Mouse (Mus musculus): Measurements from ENCODE around the gene Ptges3l.
"Not testable (repeated sequence)": the region's sequence is repeated elsewhere in the genome, so short reads cannot be mapped to it uniquely, and the experiment has no call there.

Gene Ptges3l

DNA sequence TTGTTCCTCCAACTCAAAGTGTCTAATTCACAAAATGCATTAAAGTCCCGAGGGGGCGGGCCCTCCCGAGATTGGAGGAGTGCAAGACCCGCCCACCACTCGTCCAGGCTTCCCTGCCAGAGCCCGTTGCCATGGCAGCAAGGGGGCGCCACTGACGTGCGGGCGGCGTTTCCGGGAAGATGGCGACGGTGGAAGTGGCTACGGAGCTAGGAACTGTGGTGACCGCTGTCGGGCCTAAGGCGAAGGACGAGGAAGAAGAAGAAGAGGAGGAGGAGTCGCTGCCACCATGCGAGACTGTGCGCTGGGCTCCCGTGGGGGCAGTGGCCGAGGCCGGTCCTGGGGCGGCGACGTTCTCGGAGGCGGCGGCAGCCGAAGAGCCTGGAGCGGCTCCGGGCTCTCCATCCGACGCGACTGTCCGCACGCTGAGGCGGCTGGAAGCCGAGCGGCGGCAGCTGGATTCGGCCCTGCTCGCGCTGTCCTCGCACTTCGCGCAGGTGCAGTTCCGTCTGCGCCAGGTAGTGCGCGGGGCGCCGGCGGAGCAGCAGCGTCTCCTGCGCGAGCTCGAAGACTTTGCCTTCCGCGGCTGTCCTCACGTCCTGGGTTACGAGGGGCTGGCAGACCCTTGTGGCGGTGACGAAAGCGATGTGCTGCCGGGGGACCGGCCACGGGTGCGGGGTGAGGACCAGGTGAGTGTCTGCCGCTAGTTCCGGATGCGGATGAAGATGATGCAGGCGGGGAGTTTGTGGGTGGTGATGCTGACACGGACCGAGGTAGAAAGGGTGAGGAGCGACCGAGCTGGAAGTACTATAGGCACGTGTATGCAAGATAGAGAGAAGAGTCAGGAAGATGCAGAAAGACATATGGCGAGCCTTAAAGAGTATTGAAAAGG lies at the start of gene Ptges3l, which contains the start of gene Rundc1:
TSS of gene Ptges3l (minus strand) at position 409 of the 889 bp plus-strand sequence.
TSS of gene Rundc1 (plus strand) at position 161 of the 889 bp plus-strand sequence.
- DNase-seq = peak; percentile 100

DNA sequence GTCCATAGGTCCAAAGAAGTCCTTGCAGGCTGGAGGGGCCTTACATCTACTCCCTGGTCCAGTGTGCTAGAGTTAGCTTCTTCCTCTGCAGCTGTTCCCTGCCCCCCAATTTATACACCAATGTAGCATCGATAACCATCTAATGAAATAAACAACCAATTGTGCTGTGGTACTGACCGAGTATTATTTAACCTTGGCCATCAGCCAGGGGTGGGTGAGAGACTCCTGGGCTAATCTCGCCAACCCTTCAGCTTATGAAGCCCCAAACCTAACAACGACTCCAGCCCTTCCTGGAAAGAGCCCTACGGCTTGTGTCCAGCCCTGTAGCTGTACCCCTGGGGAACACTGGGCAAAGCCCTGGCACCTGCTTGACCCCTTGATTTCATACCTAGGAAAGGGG lies 49.2 kb upstream of the Ptges3l start:
- DNase-seq = no peak

DNA sequence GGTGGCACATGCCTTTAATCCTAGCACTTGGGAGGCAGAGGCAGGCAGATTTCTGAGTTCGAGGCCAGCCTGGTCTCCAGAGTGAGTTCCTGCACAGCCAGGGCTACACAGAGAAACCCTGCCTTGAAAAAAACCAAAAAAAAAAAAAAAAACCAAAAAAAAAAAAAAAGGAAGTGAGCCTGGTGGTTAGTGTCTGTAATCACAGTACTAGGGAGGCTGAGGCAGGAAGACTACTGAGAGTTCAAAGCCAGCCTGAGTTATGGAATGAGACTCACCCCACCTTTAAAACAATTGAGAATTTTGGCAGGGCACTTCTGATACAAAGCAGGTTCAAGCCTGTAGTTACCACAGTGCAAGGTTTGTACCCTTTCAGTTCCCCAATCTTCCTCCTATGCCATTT lies 48.6 kb upstream of the Ptges3l start:
- not testable (repeated sequence) for DNase-seq

DNA sequence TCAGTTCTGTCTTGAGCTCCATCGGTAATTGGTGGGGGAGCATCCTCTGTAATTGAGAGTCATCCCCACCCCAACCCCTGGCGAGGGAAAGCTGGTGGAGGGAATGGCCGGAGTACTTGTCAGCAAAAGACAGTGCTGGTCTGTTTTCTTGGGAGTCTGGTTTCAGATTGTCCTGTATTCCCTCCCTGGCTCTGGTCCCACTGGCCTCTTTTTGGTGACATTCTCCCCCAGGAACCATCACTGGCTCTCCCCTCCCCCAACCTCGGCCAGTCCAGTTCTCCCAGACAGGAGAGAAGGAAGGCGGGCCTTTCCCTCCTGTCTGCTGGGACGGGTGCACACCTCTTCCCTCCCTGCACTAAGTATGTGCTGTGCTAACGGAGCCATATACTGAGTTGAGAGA lies 47.2 kb upstream of the Ptges3l start:
- DNase-seq = peak in 1 of 2 experiments; percentile 37

DNA sequence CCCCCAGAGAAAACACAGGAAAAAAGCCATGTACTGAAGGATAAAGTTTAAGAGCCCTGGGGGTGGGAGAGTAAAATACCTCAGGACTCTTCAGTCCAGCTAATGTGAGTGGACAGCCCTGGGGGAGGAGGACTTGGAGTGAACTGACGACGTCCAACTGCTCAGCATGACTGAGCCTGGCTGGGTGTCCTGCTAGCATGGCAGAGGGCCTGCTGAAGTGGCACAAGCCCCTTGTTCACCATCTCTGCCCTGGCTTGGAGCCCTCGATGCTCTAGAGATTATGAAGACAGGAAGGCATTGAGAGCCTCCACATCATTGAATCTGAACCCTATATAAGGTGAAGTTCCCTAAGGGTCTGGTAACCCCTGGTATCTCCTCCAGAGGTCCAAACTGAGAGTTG lies 46.8 kb upstream of the Ptges3l start:
- DNase-seq = no peak

DNA sequence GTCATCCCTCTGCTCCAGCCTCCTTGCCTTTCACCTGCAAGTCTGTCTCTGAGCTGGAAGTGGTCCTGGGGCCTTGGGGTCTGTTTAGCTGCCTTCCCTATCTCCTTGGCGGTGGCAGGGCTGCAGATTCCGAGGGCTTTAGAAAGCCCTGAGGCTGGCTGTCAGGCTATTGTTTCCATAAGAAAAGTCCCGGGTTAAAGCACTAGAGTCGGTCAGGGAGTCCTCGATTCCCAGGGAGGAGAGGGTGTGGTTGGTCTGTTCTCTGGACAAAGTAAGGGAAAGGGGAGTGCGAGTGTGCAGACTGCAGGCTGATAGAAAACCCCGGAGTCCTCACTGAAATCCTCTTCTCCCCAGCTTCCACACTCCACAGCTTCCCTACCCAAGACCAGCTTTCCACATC lies 45.1 kb upstream of the Ptges3l start:
- DNase-seq = no peak

DNA sequence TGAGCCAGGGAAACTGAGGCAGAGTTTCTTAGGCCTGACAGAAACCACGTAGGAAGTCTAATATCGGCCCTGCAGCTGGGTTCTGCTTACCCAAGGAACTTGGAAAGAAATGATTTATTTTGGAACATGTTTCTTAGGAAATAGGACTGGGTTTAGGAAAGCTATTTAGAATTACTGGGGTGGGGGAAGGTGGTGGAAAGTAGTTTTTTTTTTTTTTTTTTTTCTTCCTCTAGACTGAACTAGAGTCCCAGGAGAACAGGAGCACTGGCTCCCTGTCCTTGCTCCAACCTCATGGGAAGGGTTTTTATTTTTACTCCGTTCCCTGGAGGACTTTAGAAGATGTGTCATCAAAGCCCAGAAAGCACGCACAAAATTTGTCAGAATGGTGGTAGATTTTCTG lies 44.0 kb upstream of the Ptges3l start:
- no peak for DNase-seq

DNA sequence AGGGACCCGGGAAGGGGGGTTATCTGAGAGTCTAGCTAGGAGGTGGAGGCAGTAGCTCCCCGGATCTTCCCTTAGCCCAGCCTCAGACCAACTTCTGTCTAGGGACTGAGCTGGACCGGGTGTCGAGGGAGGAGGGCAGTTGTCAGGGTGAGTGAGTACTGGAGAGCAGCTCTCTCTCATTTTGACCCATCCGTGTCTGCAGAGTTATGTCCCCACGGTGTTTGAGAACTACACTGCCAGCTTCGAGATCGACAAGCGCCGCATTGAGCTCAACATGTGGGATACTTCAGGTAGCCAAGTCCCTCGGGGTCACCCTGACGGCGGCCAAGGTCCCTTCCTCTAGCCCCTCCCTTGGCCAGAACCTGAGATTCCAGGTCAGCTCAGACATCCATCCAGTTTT lies 43.6 kb upstream of the Ptges3l start:
- no peak for DNase-seq

DNA sequence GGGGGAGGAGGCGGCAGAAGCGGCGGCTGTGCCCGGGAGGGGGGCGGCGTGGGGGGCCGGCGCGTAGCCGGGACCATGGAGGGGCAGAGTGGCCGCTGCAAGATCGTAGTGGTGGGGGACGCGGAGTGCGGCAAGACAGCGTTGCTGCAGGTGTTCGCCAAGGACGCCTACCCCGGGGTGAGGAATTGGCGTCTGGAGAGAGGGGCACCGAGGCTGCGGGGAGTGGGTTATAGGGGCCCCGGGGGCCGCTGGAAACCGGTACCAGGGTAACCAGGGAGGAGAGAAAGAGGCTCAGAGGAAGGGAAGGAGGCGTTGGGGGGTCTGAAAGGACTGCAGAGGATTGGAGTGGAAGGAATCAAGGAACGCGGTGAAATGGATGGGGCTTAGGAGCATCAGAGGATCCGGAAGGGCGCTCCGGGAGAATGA lies 43.1 kb upstream of the Ptges3l start:
- no peak for DNase-seq

DNA sequence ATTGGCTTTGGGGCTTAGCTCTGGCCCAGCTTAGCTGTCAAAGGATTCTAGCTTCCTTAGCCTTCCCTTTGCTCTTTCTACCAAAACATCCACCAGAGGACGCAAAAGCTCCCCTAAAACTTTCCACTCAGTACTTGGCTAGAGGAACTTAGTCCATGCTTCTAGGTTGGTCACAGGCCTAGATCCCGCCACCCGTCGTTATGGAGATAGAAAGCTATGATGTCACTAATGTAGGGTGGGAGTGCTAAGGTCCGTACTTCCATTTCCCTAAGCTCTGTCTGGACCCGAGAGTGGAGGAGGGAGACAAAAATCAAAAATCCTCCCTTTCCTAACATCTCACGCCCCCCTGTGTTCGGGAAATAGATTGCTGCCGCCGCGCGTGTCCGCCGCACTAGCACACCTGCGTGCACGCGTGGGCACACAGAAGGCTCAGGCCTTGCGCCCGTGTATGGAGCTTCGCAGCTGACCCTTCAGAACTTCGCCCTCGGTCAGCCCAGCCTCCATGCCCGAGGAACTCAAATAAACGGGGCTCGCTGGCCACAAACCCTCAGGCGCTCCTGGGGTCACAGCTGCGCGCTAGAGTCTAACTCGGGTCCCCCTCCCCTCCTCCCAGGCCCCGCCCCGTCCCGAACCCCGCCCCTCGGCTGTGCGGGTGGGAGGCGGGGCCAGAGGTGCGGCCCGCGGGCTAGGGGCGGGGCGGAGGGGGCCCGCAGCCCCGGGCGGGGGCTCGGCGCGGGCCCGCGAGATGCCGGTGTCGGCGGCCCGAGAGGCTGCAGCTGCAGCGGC lies 42.5 kb upstream of the Ptges3l start:
- peak; percentile 81 to 87 for DNase-seq

DNA sequence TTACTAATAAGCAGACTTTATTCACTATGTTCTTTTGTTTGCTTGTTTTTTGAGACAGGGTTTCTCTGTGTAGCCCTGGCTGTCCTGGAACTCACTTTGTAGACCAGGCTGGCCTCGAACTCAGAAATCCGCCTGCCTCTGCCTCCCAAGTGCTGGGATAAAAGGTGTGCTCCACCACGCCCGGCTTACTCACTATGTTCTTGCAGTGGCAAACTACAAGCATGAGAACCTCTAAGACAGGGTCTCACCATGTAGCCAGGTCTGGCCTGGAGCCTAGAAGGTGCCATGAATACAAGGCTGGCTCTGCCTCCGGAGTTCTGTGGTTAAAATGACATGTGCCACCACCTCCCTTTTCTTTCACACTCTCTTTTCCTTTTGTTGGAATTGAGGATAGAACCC lies 41.4 kb upstream of the Ptges3l start:
- not testable (repeated sequence) for DNase-seq

DNA sequence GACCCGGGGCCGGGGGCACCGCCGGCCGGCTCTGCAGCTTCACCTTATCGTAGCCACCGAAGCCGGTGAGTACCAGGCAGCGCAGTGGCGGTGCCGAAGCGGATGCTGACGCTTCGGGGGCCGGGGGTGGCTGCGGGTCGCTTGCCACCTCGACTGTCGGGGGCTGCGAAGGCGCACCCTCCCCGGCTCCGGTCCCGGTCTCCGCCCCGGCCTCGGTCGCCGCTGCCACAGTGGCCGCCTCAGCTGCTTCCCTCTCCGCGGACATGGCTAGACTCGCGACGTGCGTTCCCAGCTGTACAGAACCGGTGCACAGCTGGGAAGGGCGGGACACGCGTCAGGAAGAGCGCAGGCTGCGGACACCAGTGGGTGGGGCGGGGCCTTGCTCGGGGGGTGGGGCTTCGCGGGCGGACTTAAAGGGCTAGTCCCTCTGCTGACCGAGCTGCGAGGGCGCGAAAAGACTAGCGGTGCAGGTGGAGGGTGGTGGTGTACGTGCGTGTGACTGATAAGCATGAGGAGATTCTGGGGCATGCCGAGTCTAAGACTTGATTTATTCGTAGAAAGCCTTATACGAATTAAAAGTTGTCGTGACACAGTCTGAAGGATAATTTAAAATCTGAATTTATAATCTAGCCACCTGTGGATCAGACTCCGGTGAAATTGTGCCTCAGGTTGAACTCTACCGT lies 40.9 kb upstream of the Ptges3l start, which contains the start of gene Vat1:
TSS of gene Vat1 (minus strand) at position 362 of the 683 bp plus-strand sequence.
- DNase-seq = peak; percentile 81 to 88

DNA sequence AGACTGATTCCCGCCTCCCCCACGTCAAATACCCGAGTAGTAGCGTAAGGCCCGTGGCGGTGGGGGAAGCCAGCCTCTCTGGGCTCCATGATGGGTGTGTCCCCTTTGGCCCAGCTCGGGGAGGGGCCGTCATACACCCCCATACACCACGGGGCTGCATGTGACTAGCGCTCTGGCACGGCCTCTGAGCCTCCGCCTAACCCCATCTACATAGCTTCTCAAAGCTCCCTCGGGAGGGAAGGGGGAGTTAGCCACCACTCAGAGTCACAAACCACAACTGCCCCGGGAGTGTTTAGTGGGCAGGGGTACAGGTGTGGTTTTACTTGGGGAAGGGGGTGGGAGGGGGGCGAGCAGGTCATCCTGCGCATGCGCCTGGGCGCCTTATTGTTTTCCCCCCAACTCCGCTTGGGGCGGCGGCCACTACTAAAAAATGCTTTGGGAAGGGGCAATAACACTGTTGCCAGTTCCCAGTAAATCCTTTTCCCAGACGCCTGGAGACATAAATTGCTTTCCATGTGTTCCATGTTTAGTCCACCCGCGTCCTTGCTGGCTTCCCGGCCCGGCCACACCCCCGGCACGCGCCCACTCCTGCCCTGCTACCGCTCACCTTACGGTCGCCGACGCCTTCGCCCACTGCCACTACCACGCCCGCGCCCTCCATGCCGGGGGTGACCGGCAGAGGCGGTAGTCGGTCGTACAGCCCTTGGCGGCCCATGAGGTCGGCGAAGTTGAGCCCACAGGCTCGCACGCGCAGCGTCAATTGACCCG lies 40.2 kb upstream of the Ptges3l start:
- DNase-seq = peak; percentile 67 to 79

DNA sequence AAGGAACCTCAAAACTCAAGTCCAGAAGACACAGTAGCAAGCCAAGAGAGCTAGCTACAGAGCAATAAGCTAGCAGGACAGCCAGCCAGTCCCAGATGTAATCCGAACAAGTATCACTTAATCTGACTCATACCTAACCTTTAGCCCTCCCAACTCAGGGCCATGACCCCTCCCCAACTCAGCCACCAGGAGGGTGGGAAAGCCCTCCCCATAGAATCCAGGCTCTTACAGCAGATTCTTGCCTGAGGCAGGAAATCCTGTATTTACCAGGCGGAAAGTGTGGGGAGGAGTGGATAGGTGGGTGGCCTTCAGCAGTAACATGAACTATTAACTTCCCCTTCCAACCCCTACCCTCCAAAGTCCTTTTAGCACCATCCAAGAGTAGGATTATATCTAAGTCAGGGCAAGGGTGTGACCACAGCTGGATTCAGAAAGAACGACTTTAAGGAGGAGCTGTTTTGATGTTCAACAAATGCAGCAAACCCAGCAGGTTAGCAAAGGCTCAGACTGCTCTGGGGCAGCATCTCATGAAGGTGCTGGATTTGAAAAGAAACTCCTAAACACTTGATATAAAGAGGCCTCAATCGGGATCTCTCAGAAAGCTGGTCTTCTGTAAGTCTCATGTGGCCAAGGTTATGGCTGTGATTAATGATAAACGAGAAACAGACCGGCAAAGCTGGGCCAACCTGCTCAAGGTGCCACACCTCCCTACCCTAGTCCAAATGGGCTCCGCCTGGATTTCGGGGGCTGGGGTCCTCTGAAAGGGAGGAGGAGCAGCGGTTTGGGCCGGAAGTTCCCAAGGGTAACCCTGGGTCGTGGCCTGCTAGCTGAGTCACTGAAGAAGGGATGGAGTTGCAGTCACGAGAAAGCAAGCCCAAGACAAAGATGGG lies 39.3 kb upstream of the Ptges3l start, which contains the start of gene Rnd2:
TSS of gene Rnd2 (plus strand) at position 789 of the 890 bp plus-strand sequence.
- peak in 1 of 2 experiments; percentile 51 for DNase-seq

DNA sequence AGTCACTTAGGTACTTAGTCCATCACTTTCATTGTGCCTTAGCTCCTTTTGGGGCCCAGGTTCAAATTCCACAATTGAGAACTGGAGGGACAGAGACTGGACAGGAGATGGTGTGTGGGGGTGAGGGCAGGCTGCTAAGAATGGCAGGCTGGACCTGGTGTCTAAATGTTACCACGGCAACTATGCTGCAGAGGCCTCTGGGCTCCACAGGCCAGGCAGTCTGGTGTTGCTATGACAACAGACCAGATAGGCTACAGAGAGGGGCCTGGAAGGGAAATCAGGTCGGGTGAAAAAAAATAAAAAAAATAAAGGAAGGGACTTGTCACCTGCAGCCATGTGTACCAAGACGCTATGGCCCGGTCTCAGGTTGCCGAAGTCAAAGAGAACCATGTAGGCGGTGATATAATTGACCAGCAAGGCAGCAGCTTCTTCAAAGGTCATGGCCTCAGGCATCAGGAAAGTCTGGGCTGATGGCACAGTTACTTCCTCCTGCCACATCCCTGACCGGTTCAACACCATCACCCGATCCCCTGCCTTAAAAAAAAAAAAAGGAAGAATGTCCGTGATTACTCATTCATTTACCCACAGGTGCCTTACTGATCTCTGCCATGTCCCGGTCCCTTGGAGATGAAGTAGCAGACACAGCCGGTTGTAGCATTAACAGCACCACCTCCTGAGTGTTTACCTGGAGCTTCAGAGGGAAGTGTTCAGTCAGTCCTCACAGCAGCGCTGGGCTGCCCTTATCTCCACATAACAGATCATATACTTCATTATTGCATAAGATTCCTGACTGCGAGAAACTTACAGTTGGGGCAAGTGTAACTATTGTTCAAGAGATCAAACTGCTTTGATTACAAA lies 37.7 kb upstream of the Ptges3l start:
- DNase-seq = no peak

DNA sequence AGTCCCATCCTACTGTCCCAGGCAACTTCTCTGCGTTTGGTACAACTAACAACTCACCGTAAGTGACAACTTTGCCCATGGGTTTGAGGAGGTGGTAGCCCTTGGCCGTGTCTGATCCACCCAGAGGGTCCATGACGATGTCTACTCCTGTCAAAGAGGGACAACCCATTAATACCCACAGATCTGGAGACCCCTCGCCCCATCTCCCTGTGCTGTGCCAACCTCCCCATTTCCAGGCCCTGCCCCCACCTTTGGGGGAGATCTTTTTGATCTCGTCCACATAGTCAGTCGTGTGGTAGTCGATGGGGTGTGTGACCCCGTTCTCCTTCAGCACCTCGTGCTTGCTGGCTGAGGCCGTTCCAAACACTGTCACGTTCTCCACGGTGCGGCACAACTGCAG lies 37.0 kb upstream of the Ptges3l start:
- DNase-seq = no peak

DNA sequence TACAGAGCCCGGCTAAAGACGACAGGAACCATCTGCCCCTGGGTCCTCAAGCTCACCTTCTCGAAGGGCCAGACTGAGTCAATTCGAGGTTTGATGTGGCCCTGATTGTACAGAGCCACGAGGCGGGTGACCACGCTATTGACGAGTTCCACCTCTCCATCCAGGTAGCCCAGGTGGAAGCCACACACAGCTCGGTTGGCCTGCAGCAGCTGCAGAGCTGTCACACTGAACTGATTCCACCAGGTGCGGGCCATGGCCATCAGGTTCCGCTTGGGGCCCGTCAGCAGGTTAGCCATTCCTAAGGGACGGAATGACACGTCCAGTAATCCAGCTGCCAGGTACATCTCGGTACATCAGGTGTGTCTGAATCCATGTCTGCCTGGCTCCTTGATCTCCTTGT lies 35.2 kb upstream of the Ptges3l start:
- no peak for DNase-seq

DNA sequence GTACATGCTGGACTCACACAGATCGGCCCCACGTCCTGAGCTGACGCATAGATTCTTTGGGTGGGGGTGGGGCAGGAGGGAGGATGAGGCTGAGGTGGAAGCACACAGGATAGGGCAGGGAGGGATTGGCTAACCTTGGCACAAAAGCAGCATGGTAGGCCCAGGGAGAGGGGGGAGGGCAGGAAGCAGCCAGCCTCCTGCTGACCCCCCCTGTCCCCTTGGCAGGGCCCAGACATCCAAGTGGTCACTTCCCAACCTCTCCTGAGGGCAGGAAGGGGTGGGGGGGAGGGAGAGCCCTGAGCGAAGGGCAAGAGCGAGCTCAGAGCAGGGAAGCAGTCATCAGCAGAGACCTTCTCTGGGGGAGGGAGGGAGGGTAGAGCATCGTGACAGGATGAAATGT lies 34.6 kb upstream of the Ptges3l start:
- DNase-seq = peak in 1 of 2 experiments; percentile 55

DNA sequence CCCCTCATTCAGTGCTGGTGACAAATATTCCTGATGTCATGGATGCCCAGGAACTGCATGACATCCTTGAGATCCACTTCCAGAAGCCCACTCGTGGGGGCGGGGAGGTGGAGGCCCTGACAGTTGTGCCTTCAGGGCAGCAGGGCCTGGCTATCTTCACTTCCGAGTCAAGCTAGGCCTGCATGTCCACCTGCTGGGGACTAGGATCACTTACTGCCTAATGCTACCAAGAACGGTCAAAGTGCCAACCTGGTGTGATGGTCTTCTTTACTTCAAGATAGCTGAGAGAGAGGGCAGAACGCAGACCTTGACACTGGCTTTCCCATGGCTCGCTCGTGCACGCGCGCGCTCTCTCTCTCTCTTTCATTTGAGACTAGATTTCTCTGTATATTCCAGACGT lies 33.1 kb upstream of the Ptges3l start:
- DNase-seq = no peak

DNA sequence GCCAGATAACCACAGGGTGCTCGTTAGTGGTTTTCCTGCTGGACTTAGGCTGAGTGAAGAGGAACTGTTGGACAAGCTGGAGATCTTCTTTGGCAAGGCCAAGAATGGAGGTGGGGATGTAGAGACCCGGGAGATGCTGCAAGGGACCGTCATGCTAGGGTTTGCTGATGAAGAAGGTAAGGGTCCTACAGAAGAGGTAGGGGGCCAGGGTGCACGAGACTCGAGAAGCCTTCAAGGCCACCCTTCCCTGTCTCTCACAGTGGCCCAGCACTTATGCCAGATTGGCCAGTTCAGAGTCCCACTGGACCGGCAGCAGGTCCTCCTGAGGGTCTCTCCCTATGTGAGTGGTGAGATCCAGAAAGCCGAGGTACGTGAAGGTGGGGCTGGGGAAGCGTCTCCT lies 32.5 kb upstream of the Ptges3l start:
- DNase-seq = no peak

All from kidney, postnatal 4 days (tissue).